Mouse (Mus musculus) bone marrow macrophage, adult 2 months (primary cell): ENCODE measurements at regions not wholly inside any gene's neighbourhood (a gene's known extent, or its start where the extent isn't known, plus 50 kb on each side); places are given as distances from the start of the nearest gene placed in this dataset.

Experiments used
- CTCF ChIP-seq: IDR thresholded peaks from 2 replicates; pipeline ENCODE4 v1.5.1; 2012; ENCODE audit warnings: low read depth, mild to moderate bottlenecking, low read length, moderate library complexity
- POLR2A ChIP-seq: IDR thresholded peaks from 2 replicates; pipeline ENCODE4 v1.6.1; 2012; ENCODE audit warnings: mild to moderate bottlenecking, low read depth, low read length, borderline replicate concordance

DNA sequence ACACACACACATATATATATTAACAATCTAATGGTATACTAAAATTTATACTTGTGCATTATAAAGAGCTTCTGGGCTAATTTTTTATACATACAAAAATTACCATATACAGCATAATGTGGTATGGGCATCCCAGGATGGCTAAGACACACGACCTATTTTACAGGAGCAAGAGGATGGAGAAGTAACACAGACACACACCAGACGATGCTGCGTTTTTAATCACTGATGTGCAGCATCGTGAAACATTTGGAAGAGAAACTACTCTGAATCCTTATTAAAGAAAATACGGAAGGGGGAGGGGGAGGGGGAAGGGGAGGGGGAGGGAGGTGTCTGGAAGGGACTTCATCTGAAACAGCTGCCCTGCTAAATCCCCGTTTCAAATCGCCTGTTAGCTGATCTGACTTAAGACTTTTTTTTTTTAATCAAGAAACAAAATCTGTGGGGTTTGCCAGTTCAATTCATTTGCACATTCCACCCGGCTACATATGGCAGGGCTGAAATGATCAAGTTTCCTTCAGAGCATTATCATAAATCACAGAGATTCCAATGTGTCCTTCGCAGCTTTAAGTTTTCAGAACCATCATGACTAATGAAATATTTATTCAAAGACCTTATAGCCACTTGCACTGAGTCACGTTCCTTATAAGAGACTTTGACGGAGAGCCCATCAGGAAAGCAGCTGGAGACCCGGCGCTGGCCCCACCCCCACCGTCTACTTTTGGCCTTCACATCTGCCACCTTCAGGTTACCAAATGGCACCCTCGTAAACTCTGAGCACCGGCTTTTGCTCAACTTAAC, 89.4 kb upstream of the Rnd3 start:
- TF ChIP-seq CTCF: no peak
- no peak for TF ChIP-seq POLR2A
